Mouse (Mus musculus): Measurements from ENCODE around the gene Catsper2.

Catsper2 gene

DNA sequence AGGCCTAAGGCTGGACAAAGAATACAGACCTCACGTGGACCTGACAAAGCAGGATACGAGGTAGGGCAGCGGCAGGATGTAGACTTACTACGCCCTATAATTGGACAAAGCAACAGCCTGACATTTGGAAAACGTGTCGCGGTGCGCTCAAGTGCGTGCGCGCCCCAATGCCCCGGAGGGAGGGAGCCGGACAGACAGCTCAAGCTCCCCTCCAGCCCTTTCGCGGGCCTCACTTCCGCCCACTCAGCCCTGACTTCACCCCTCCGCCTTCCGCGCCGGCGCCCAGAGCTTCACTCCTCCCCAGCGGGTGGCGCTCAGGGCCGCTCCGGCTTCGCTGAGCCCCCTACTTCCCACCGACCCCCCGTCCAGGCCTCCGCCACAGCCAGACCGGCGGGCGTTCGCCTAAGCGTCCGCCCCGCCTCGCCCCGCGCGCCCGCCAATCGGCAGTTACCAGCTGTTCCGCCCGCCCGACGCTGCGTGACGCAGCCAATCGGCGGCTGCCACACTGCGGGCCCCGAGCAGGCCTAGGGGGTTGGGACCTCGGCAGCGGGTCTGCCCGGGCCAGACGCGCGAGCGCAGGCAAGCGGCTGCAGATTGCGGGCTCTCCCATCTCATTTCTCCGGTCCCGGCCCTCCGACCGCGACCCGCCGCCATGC is at the start of gene Catsper2, which contains the start of gene Pdia3:
Gene Catsper2 (minus strand): TSS at position 406 of the 656 bp plus-strand sequence.
Gene Pdia3 (plus strand): TSS at position 389 of the 656 bp plus-strand sequence.
- peak; percentile 97 for DNase-seq (ENCODE audit: low spot score)

DNA sequence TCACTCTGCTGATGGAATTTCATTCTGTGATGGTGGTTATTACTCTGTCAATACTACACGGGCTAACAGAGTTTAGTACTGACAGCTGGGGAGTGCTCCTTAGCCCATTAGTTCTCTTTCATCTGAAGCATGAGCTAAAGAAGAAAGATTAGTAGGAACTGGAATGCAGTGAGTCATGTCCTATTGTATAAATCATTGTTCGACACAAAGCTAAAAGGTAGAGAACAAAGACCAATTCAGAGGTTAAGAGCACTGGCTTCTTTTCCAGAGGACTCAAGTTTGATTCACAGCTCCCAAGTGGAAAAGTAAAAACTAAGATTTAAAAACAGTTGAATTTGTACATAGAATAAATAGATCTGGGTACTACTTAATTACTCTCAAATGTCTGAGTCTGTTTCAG is 46.5 kb upstream of the Catsper2 start:
- DNase-seq (ENCODE audit: low spot score) = no peak

DNA sequence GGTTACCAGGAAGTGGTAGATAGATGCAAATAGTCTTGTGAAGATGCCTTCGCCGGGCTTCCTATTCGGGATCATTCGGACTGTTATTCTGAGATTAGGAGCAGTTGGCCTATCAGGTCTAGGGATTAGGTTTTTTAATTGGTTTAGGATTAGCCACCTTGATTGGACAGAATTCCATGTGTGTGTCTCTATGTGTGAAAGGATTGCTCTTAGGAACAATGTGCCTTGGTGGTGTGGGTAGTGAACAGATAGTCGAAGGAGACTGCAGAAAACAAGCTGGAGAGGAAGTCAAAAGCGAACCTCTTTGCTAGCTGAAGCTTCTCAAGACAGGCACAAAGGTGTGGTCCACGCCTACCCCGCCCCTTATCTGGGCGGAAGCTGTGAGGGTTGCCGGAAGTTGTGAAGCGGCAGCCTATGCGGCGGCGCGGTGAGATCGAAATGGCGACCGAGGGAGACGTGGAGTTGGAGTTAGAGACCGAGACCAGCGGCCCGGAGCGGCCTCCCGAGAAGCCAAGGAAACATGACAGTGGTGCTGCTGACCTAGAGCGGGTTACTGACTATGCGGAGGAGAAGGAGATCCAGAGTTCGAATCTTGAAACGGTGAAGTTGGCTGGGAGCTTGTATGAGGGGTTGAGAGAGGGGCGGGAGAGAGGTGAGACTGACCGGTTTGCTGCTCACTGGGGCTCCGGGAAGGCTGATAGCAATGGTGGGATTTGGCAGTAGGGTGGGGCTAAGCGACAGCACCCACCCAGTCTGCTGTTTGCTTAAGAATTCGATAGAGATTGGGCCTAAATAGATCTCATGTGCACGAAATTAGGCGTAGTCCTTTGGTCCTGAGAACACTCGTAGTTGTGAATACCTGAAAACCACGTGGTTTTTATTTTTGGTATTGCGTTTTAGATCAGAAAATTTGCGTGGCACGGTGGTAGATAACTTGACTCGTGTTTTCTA is 43.4 kb upstream of the Catsper2 start, which contains the start of gene Serinc4:
Gene Serinc4 (minus strand): TSS at position 90 of the 951 bp plus-strand sequence.
- DNase-seq (ENCODE audit: low spot score) = peak; percentile 85

GRCm38 (mm10) chr2:121455534-121455933 is 41.9 kb upstream of the Catsper2 start:
- DNase-seq (ENCODE audit: low spot score) = no peak

DNA sequence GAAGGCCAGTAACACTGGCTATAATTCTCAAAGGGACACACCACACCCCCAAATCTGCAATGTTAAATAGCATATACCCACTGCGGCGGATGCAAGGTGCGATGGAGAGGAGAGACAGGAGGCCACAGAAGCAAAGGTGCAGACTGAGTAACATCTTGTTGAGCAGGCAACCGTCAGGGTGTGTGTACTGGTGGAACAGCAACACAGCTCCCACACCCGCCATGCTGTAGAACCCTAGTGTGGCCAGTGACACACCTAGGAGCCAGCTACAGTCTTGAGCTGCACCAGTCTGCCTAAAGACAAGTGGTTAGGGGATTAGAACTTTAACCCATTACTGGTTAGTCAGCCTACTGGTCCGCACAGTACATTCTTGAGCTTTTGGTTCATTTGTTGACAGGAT is 40.3 kb upstream of the Catsper2 start:
- DNase-seq (ENCODE audit: low spot score) = no peak

- no peak for DNase-seq (ENCODE audit: low spot score)
Measured at GRCm38 (mm10) chr2:121452990-121453389, 39.4 kb upstream of the Catsper2 start, which contains the start of gene Hypk. Gene Hypk (plus strand): TSS chr2:121453290.

DNA sequence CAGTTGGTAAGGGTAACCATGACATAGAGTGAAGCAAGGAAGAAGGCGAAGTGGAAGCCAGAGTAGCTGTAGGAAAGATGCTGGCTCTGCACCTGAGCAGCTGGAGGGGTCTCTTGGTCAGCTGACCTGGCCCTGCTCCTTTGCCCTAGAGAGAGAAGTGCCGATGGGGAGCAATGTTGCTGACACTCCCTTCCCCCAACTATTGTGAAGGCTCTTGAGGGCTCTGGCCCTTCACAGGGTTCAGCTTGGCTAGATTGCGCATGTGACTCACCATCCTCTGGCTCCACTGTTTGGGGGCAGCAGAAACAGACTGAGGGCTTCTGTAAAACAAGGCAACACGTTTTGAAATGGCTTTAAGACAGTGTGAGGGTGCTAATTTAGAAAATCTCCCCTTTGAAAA is 38.8 kb upstream of the Catsper2 start:
- DNase-seq (ENCODE audit: low spot score) = no peak

GRCm38 (mm10) chr2:121450093-121450492 is 36.5 kb upstream of the Catsper2 start:
- no peak for DNase-seq (ENCODE audit: low spot score)

DNA sequence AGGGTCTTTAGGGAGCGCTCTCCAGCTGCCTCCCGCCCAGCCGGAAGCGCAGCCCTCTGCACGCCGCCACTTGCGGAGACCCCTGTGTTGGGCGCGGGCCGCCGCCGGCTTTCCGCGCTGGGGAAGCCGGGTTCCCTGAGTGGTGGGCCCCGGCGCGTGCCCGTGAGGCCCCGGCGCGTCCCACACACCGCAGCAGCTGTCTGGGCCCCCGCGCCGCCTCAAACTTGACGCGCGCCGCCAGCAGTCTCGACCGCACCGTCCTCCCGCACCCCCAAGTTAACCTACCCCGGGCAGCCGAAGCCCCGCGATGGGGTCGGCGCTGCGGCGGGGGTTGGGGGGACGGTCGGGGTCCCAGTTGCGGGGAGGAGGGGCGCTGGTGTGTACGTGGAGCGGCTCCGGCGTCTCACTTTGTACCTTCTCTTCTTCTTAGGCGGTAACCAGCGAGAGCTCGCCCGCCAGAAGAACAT is 36.0 kb upstream of the Catsper2 start:
- DNase-seq (ENCODE audit: low spot score) = no peak

DNA sequence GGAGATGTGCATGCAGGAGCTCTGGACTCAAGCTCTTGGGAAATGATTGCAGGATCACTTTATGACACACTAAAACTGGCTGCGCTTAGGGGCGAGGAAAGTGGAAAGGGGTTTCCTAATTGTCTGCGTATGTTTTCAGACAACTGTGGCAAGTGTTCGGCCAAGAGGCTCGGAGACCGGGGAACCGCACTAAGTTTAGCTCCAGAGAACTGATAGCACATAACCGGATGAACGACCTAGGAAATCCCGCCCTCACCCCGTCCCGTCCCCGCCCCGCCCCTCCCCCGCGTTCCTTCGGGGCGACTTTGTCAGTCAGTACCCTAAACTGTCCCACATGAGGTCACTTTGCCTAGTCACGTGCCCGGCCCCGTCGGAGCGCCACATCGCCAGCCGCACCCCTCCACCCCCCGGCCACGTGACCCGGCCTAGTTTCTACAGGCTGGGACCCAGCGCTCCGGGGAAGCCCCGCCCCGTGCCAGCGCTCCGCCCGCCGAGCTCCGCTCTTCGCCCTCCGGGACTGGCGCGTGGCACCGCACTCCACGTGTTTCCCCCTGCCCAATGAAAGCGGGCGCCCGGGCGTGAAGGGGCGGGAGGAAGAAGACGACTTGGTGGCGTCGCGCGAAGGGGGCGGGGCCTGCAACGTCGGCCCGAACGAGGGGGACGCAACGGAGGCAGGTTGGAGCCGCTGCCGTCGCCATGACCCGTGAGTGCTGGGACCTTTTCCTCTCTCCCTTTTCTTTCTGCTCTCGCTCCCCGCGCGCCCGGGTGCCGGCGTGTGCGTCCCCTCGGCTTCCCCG is 35.3 kb upstream of the Catsper2 start, which contains the start of gene Serf2:
Gene Serf2 (plus strand): TSS at position 457 of the 797 bp plus-strand sequence.
- peak; percentile 99 for DNase-seq (ENCODE audit: low spot score)

DNA sequence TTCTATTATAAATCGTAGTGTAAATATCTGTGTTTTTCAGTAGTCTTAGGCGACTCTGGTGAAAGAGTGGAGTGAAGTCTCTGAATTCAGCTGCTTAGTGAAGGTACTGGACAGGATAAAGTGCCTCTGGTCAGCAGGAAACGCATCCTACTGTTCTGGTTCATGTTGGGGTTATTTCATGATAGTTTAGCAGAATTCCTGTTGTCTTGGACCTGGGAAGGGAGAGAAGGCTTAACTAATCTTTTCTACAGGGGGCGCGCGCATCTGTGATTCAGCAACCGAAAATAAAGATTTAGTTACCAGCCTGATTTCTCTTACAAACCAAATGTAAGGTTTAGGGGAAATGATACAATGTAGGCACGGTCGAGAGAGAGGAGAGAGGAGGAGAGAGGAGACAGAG is 34.5 kb upstream of the Catsper2 start:
- DNase-seq (ENCODE audit: low spot score) = no peak

GRCm38 (mm10) chr2:121447006-121447405 is 33.4 kb upstream of the Catsper2 start:
- DNase-seq (ENCODE audit: low spot score) = no peak

DNA sequence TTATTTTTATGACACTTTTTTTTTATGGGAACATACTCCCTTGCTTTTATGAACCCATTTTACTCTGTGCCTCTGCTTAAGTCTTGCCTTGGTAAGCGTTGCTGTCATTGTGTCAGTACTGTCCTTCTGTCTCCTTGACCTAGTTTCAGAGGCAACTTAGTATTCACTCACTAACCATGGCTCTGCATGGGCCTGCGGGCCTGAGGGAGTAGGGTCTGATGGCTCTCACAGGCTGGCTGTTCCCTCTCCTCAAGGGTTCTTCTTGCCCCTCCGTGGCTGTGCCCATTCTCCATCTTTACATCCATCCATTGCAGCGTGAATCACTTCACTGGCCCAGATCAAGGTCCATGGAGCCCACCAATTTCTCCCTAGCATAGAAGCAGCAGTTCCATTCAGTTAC is 32.9 kb upstream of the Catsper2 start:
- peak; percentile 53 for DNase-seq (ENCODE audit: low spot score)

- no peak for DNase-seq (ENCODE audit: low spot score)
Measured at GRCm38 (mm10) chr2:121445117-121445516, 31.5 kb upstream of the Catsper2 start.

DNA sequence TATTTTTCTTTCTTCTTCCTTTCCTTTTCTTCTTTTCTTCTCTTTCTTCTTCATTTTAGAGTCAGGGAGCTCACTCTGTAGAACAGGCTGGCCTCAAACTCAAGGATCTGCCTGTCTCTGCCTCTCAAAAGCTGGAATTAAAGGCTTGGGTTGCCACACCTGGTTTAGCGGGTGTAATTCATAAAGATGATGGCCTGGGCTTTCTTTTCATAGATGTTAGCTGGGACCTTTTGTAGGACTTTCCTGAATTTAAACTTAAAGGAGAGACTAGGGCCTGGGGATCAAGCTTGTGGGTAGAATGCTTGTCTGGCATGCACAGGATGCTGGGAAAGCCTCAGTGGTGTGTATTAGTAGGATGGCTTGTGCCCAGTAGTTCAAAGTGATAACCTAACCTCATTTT is 30.6 kb upstream of the Catsper2 start, which contains the start of gene Ell3:
Gene Ell3 (minus strand): TSS at position 101 of the 400 bp plus-strand sequence.
- no peak for DNase-seq (ENCODE audit: low spot score)

DNA sequence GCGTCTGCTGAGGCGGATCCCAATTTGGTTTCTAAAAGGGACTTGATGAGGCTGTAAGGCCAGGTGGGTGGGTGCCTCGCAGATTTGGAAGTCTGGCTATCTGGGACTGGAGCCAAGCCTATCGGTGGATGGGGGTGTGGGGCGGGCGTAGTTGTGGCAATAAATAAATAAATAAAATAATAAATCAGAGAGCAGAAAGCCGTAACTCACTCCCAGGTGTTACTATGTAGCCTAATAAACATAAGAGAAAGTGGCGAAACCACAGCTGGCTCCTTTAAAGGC is 29.4 kb upstream of the Catsper2 start:
- no peak for DNase-seq (ENCODE audit: low spot score)

DNA sequence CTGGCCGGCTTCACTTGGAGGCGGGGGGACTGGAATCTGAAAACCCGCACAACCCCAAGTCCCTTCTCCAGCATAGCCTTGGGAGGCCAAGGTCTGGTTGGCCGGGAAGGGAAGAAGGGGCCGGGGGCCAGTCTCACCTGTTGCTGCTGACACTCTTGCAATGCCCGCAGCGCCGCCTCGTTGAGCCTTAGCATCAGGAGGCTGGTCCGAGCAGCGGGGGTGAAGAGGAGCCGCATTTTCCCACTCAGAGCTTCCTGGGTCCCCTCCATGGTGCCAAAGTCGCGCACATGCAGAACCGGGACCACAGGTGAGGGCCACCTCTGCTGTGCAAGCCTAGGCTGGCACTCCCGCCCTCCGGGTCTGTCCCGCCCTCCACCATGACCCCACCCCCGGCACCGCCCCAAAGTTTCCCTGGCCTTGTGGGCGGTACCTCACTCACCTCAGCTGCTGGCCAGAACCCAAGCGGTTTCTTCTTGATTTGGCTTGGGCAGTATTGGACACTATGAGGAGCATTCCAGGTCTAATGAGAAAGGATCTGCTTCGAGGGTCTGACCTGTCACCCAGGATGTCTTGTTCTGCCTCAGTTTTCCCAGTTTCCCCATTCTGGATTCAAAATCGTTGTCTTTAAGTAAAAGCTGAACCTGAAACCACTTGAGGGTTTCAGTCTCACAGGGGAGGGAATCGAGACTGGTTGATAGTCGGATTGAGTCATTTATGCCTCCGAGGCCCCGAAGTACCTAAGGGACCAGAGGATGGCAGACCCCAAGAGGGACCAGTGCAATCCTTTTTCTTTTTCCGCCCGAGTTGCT is 28.9 kb upstream of the Catsper2 start:
- DNase-seq (ENCODE audit: low spot score) = peak; percentile 63

GRCm38 (mm10) chr2:121441800-121442199 is 28.2 kb upstream of the Catsper2 start:
- peak; percentile 59 for DNase-seq (ENCODE audit: low spot score)

DNA sequence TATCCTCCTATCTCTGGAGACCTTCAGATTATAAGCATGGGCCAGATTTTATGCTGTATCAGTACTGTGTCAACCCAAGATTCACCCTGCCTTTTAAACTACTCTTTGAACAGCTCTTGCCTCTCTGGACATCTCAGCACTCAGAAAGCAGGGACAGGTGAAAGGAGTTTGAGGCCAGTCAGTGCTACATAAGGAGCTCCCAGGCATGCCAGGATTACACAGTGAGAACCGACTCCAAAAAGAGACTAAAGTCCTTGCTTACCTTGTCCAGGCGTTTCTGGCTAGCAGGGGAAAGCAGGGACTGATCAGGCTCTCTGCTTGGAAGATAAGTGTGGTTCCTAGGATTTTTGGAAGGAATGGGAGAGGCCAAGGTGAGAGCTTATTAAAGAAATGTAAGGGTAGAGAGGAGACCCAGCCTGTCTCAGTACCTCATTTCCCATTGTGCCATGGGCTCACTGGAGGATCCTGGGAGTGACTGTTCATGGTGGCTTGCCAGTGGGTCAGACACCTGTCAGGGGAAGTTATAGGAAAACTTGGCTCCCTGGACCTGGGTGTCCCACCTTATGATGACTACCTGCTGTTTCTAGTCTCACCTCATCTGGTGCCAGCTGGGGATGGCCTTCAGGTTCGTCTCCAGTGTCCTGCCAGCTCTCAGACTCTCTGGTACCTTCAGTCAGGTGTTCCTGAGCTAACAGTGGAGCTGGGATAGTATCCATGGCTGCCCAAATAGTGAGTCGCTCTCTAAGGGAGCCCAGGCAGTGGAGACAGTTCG is 27.4 kb upstream of the Catsper2 start:
- DNase-seq (ENCODE audit: low spot score) = no peak

GRCm38 (mm10) chr2:121439746-121440145 is 26.2 kb upstream of the Catsper2 start:
- DNase-seq (ENCODE audit: low spot score) = no peak
